8 mouse cellular contexts compared by ENCODE assay signal in the genomic region with DNA sequence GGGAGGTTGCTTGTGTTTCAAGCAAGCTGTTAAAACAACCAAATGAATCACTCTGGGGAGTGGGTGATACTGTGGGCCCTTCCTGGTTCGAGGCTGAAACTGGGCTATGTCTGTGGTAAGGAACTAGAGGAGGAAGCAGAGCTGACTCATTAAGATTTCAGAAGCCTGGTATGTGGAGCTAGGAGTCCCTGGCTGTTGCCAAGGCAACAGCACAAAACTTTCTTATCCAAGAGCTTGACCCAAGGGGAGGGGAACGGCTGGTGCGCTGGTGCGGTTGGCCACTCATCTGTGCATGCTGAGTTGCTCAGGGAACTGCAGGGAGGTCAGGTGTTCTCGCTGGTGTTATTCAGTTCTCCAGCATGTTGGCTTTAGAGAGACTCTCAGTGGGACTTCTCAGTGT. TPM values are rescaled to one million over a fixed set of nuclear protein-coding genes. Genes with fewer than 3 reads are reported as not detected.
A peak's percentile ranks its signal among the peaks of the same experiment; 100 is the strongest.
DNase-seq lines count a peak whose midpoint lies in the region; ATAC-seq and TF ChIP-seq lines count a peak whose summit lies in the region.

No protein-coding gene starts in this region.

- no peaks in the 10 kb centered on the region for H3K36me3 ChIP-seq in lung, embryonic 14.5 days (ENCODE audit: insufficient read depth)

- no peaks in the 10 kb centered on the region for H3K9me3 ChIP-seq in lung, embryonic 14.5 days (ENCODE audit: low read depth, low read length)

- no peak overlapping the region for H3K4me2 ChIP-seq in lung, embryonic 14.5 days

- H3K4me3 ChIP-seq in lung, embryonic 14.5 days (ENCODE audit: low read depth, low read length), result no peak overlapping the region

- no peaks in the 10 kb centered on the region for H3K27me3 ChIP-seq in lung, embryonic 14.5 days (ENCODE audit: insufficient read depth, low read length)

- H3K9ac ChIP-seq in lung, embryonic 14.5 days, result no peak overlapping the region

- peak; percentile 37 to 72 for DNase-seq in left cerebral cortex, postnatal 14 days (ENCODE audit: low spot score in 2 of 2)
- DNase-seq in left cerebral cortex, adult 11 months (ENCODE audit: low spot score), result no peak
- peak; percentile 57 for DNase-seq in ZHBTc4 (ENCODE audit: low read depth, low spot score)
- DNase-seq in forelimb bud, embryonic 11.5 days (ENCODE audit: low read depth, low spot score), result peak; percentile 59
- DNase-seq in lung, embryonic 14.5 days, result peak; percentile 77
- peak; percentile 47 for DNase-seq in retina, postnatal 1 day
- DNase-seq in cerebellum, adult 11-12 months, result no peak

- no peaks in the 10 kb centered on the region for H3K4me1 ChIP-seq in lung, embryonic 14.5 days (ENCODE audit: insufficient read depth)

- TF ChIP-seq CTCF in lung, embryonic 14.5 days (IDR thresholded peaks at IDR 0.05; ENCODE audit: low read depth), result no peak

- intact Hi-C loops in left cerebral cortex, postnatal 14 days (cut with DNase I), result no loop called here

- no peak overlapping the region for H3K27ac ChIP-seq in lung, embryonic 14.5 days (ENCODE audit: low read depth)

- WGBS in lung, embryonic 14.5 days, result 13% methylated on average over 5 of the region's 5 CpGs

- peak; percentile 88 for ATAC-seq in lung, embryonic 14.5 days (ENCODE audit: insufficient read depth)
- no peak for ATAC-seq in CD4-positive, CD25-positive, alpha-beta regulatory T cell, adult 4 months

RNA-seq across cellular contexts. Expression of gene Ppp2ca, which starts 18.5 kb away (rescaled TPM):
- total RNA-seq in left cerebral cortex, postnatal 14 days (2021), result 100 to 1,000 TPM; 129 to 131 TPM
- polyA plus RNA-seq in lung, embryonic 14.5 days (2014; fragmentation: Nextera tagmentation; extraction: Ambion mirVana), result 94.0 and 95.3 TPM in 2 replicates
- polyA plus RNA-seq in CD4-positive, CD25-positive, alpha-beta regulatory T cell, adult 4 months (2017; shearing (Covaris generic)), result 10 to 100 TPM in 1 of 2 experiments, 1 to 10 TPM in 1; 9.5 to 14.3 TPM

Comparison
In these comparisons a context has a peak if more than half of its experiments do, and no peak if none do; other contexts are left out.
1. DNase-seq: peak in left cerebral cortex, postnatal 14 days (2 of 2), ZHBTc4 (single experiment), forelimb bud, embryonic 11.5 days (single experiment), lung, embryonic 14.5 days (single experiment) and retina, postnatal 1 day (single experiment); none in left cerebral cortex, adult 11 months (single experiment) and cerebellum, adult 11-12 months (single experiment).